Mouse (Mus musculus) forebrain, embryonic 10.5 days (tissue): Measurements from ENCODE around the gene Gyg. TPM values are rescaled to one million over a fixed set of nuclear protein-coding genes. Genes with fewer than 3 reads are reported as not detected.

Source experiments
- polyA plus RNA-seq: library from polyadenylated mRNA; unstranded; fragments of >200 nt; fragmentation: Nextera tagmentation; extraction: Ambion mirVana; gene quantifications from 2 replicates; pipeline ENCODE4 v1.2.1, GENCODE M21; 2016

Gene Gyg
- polyA plus RNA-seq, 1 experiment from 2014 or later = 38.6 TPM

Other genes with a start within 250 kb of the Gyg start
- gene Cp, start 198.3 kb downstream of the Gyg start, polyA plus RNA-seq = 6.4 and 9.0 TPM in 2 replicates
- gene Hps3, start 120.0 kb downstream of the Gyg start, polyA plus RNA-seq = 11.7 and 12.0 TPM in 2 replicates
- gene Hltf, start 97.5 kb downstream of the Gyg start, polyA plus RNA-seq = 19.7 and 21.4 TPM in 2 replicates
- not detected in 2 replicates for gene Cpa3, start 86.9 kb upstream of the Gyg start, polyA plus RNA-seq
- not detected in 2 replicates for gene Cpb1, start 120.4 kb upstream of the Gyg start, polyA plus RNA-seq
- gene Agtr1b, start 211.9 kb upstream of the Gyg start, polyA plus RNA-seq = not detected in 2 replicates